Comparison of ENCODE assay signal across 8 mouse cellular contexts in the genomic region with DNA sequence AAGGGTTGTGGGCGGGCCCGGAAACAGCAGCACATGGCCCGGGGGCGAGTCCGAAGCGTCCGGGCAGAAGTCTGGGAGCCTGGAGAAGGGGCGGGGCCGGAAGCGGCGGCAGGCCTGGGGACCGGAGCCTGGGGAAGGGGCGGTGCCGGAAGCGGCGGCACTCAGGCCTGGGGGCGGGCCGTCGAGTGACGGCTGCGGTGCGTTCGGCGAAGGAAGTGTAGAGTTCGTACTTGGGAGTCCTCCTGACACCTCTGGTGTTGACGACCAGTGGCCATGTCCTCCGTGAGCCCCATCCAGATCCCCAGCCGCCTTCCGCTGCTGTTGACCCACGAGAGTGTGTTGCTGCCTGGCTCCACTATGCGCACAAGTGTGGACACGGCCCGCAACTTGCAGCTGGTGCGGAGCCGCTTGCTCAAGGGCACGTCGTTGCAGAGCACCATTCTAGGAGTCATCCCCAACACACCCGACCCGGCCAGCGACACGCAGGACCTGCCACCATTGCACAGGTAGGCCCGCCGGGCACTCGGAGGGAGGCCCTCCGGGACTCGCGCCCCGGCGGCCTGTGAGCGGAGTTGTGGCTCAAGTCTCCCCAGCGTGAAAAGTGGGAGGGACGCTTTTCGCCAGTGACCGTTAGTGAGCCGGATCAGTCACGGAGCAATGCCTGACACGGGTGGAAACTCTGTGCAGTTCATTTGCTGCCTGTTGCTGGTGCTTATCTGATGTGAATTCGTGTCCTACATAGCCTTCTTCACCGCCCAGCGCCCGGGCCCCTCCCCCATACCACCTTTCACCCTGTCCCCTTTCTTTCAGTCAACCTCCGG. TPM values are rescaled to one million over a fixed set of nuclear protein-coding genes. Genes with fewer than 3 reads are reported as not detected.
A peak's percentile ranks its signal among the peaks of the same experiment; 100 is the strongest.
DNase-seq lines count a peak whose midpoint lies in the region; ATAC-seq and TF ChIP-seq lines count a peak whose summit lies in the region.

A gene (plus strand): TSS at position 133 of the 821 bp plus-strand sequence.

- ATAC-seq in hematopoietic stem cell, adult 5-6 weeks (replicated peaks in 1 of 2; ENCODE audit: insufficient read depth in 1 of 2, low FRiP score in 2 of 2, low TSS enrichment in 1 of 2, low read depth in 1 of 2, poor library complexity in 2 of 2, severe bottlenecking in 2 of 2): peak; percentile 94
- peak; percentile 100 for ATAC-seq in lung, embryonic 16.5 days (ENCODE audit: low read depth)

- H3K4me2 ChIP-seq in lung, embryonic 16.5 days (ENCODE audit: low read depth, low read length): peak within 1 kb of the TSS; percentile 72

- TF ChIP-seq RAD21 in MEL (IDR thresholded peaks at IDR 0.05; ENCODE audit: low read depth, low read length): no peak

- TF ChIP-seq CTCF in MEL (IDR thresholded peaks at IDR 0.05 in 2 of 3, conservative IDR thresholded peaks at IDR 0.05 in 1 of 3; ENCODE audit: control insufficient read depth in 1 of 3, insufficient read depth in 1 of 3, low read depth in 2 of 3, low read length in 3 of 3, poor library complexity in 1 of 3, severe bottlenecking in 1 of 3): no peak
- TF ChIP-seq CTCF in cerebellum, adult 2 months (IDR thresholded peaks at IDR 0.05; ENCODE audit: borderline replicate concordance, insufficient read depth, low read depth, low read length): no peak

- peaks cover 3 to 7% of the 10 kb centered on the region in 2 experiments for H3K4me1 ChIP-seq in MEL (ENCODE audit: control insufficient read depth in 1 of 2, insufficient read depth in 2 of 2, low read length in 2 of 2)
- H3K4me1 ChIP-seq in cerebellum, adult 2 months (ENCODE audit: control insufficient read depth, insufficient read depth, low read length): no peaks in the 10 kb centered on the region; the same call in 1 of the 2 replicates
- H3K4me1 ChIP-seq in lung, embryonic 16.5 days (replicated peaks; ENCODE audit: control insufficient read depth, insufficient read depth, low read length): peaks cover 9% of the 10 kb centered on the region

- TF ChIP-seq EP300 in MEL (IDR thresholded peaks at IDR 0.05; ENCODE audit: low read depth in 1 of 2, low read length in 2 of 2): 0 out of 4 replicates have a peak, but pooled peaks of 1 of the 2 experiments have one; percentile 15

- WGBS in cerebellum, adult 2 months: under 1% methylated on average over 61 of the region's 62 CpGs
- WGBS in lung, embryonic 16.5 days: under 1% methylated on average over 62 of the region's 62 CpGs

- H3K36me3 ChIP-seq in MEL (ENCODE audit: control insufficient read depth in 1 of 2, insufficient read depth in 2 of 2, low read length in 2 of 2): peaks cover 0 to 16% of the 10 kb centered on the region in 2 experiments; a peak in 2 of 4 replicates
- H3K36me3 ChIP-seq in lung, embryonic 16.5 days (ENCODE audit: control insufficient read depth, insufficient read depth, low read length): no peaks in the 10 kb centered on the region

- DNase-seq in MEL (ENCODE audit: low read depth, low spot score): peak; percentile 98
- DNase-seq in cerebellum, adult 2 months: peak; percentile 97 to 98
- peak; percentile 95 for DNase-seq in forelimb bud, embryonic 11.5 days (ENCODE audit: low read depth, low spot score)
- peak; percentile 79 for DNase-seq in layer of hippocampus, adult 9-10 months (ENCODE audit: low spot score)
- DNase-seq in ovary, postnatal 10 days (ENCODE audit: low spot score): peak; percentile 84
- DNase-seq in thymus, postnatal 10 days (ENCODE audit: low spot score in 2 of 2): peak; percentile 96

- no peaks in the 10 kb centered on the region for H3K27me3 ChIP-seq in MEL (ENCODE audit: control insufficient read depth in 1 of 2, insufficient read depth in 2 of 2, low read length in 2 of 2)
- H3K27me3 ChIP-seq in cerebellum, adult 2 months (ENCODE audit: control insufficient read depth, insufficient read depth, low read length): no peaks in the 10 kb centered on the region
- H3K27me3 ChIP-seq in lung, embryonic 16.5 days (ENCODE audit: control insufficient read depth, insufficient read depth, low read depth, low read length): no peaks in the 10 kb centered on the region

- peak; percentile 71 to 79 for TF ChIP-seq POLR2A in MEL (IDR thresholded peaks at IDR 0.05; ENCODE audit: control insufficient read depth in 1 of 2, insufficient read depth in 1 of 2, low read depth in 1 of 2, low read length in 2 of 2, poor library complexity in 1 of 2)
- peak; percentile 65; the same call in 1 of the 2 replicates for TF ChIP-seq POLR2A in cerebellum, adult 2 months (IDR thresholded peaks at IDR 0.05; ENCODE audit: borderline replicate concordance, insufficient read depth, low read length)

- H3K27ac ChIP-seq in MEL (ENCODE audit: control insufficient read depth, low read depth, low read length): peak within 1 kb of the TSS; percentile 88
- peak within 1 kb of the TSS; percentile 73 for H3K27ac ChIP-seq in cerebellum, adult 2 months (ENCODE audit: insufficient read depth, low read length)
- H3K27ac ChIP-seq in lung, embryonic 16.5 days (ENCODE audit: low read length): peak within 1 kb of the TSS; percentile 68

- no peaks in the 10 kb centered on the region for H3K9me3 ChIP-seq in MEL (replicated peaks; ENCODE audit: insufficient read depth, low read length)
- H3K9me3 ChIP-seq in lung, embryonic 16.5 days (ENCODE audit: control insufficient read depth, low read length): no peaks in the 10 kb centered on the region

- H3K4me3 ChIP-seq in MEL (ENCODE audit: control insufficient read depth in 1 of 2, insufficient read depth in 1 of 2, low read depth in 2 of 2, low read length in 2 of 2): peak within 1 kb of the TSS; percentile 89 to 98
- peak within 1 kb of the TSS; percentile 84 for H3K4me3 ChIP-seq in cerebellum, adult 2 months (replicated peaks; ENCODE audit: insufficient read depth, low read depth, low read length)
- H3K4me3 ChIP-seq in lung, embryonic 16.5 days (ENCODE audit: low read length): peak within 1 kb of the TSS; percentile 96

- peak within 1 kb of the TSS; percentile 84 for H3K9ac ChIP-seq in MEL (ENCODE audit: control insufficient read depth, low read depth, low read length, poor library complexity, severe bottlenecking)
- peak within 1 kb of the TSS; percentile 82 for H3K9ac ChIP-seq in lung, embryonic 16.5 days (ENCODE audit: low read length)

- H3K79me2 ChIP-seq in MEL (ENCODE audit: control insufficient read depth, insufficient read depth, low read length, poor library complexity): peaks cover 20% of the 10 kb centered on the region

TF ChIP-seq in MEL, 35 proteins besides CTCF, POLR2A, EP300 and RAD21:
- TF ChIP-seq MYC (IDR thresholded peaks at IDR 0.05; ENCODE audit: low read depth, low read length) (0 out of 2 replicates have a peak, but pooled peaks have one; percentile 28), RCOR1 (IDR thresholded peaks at IDR 0.05; ENCODE audit: low read depth, low read length) (no peak), POLR2AphosphoS5 (IDR thresholded peaks at IDR 0.05; ENCODE audit: borderline replicate concordance, low read depth, low read length) (no peak), NRF1 (IDR thresholded peaks at IDR 0.05; ENCODE audit: insufficient read depth, low read depth, low read length, poor library complexity, severe bottlenecking) (no peak), MAFK (IDR thresholded peaks at IDR 0.05; ENCODE audit: borderline replicate concordance, low read depth, low read length) (no peak), JUND (IDR thresholded peaks at IDR 0.05; ENCODE audit: low read depth, low read length) (no peak), HCFC1 (IDR thresholded peaks at IDR 0.05; ENCODE audit: low read depth, low read length) (peak; percentile 81), ETS1 (IDR thresholded peaks at IDR 0.05; ENCODE audit: low read depth, low read length) (peak; percentile 72), NELFE (IDR thresholded peaks at IDR 0.05; ENCODE audit: low read depth, low read length) (peak; percentile 77), USF2 (IDR thresholded peaks at IDR 0.05; ENCODE audit: borderline replicate concordance in 1 of 2, insufficient read depth in 1 of 2, low read depth in 1 of 2, low read length in 2 of 2) (no peak), MAX (IDR thresholded peaks at IDR 0.05; ENCODE audit: low read length) (peak; percentile 75), USF1 (IDR thresholded peaks at IDR 0.05; ENCODE audit: low read depth, low read length) (peak; percentile 66), ZC3H11A (IDR thresholded peaks at IDR 0.05; ENCODE audit: low read depth, low read length) (no peak), GATA1 (IDR thresholded peaks at IDR 0.05; ENCODE audit: low read depth, low read length) (peak; percentile 78), E2F4 (IDR thresholded peaks at IDR 0.05; ENCODE audit: borderline replicate concordance, low read depth, low read length) (no peak), SIN3A (IDR thresholded peaks at IDR 0.05; ENCODE audit: low read length) (peak; percentile 62), POLR2AphosphoS2 (IDR thresholded peaks at IDR 0.05; ENCODE audit: low read length) (peak; percentile 54; the same call in 1 of the 2 replicates), TCF12 (IDR thresholded peaks at IDR 0.05; ENCODE audit: low read depth, low read length) (peak; percentile 5; the same call in 1 of the 2 replicates), ZNF384 (IDR thresholded peaks at IDR 0.05; ENCODE audit: low read depth, low read length) (no peak), TBP (IDR thresholded peaks at IDR 0.05; ENCODE audit: low read depth, low read length) (no peak; the same call in 1 of the 2 replicates), MXI1 (IDR thresholded peaks at IDR 0.05; ENCODE audit: low read depth, low read length) (peak; percentile 67; the same call in 1 of the 2 replicates), ELF1 (IDR thresholded peaks at IDR 0.05; ENCODE audit: low read depth, low read length) (peak; percentile 96), MAZ (IDR thresholded peaks at IDR 0.05; ENCODE audit: low read depth, low read length) (peak; percentile 85; the same call in 1 of the 2 replicates)
TF ChIP-seq in MEL: peak in this region for 13.

RNA-seq across cellular contexts. Expression of the gene that starts here (rescaled TPM):
- total RNA-seq in MEL (2012; rRNA removed): 26.6 and 27.2 TPM in 2 replicates
- 10 to 100 TPM in 1 of 2 experiments, not detected in 1; 31.2 TPM for polyA plus RNA-seq in MEL (2012; ENCODE audit: insufficient read depth in 1 of 2, insufficient read length in 2 of 2, low read depth in 1 of 2, low replicate concordance in 2 of 2, missing spikeins in 1 of 2)
- 69.5 and 72.6 TPM in 2 replicates for polyA plus RNA-seq in cerebellum, adult 2 months (2012; rRNA removed)
- total RNA-seq in hematopoietic stem cell, adult 5-6 weeks (2017): 90.2 and 95.2 TPM in 2 replicates
- 56.1 and 58.0 TPM in 2 replicates for polyA plus RNA-seq in lung, embryonic 16.5 days (2015; fragmentation: Nextera tagmentation; extraction: Ambion mirVana)

Comparison
In these comparisons a context has a peak if more than half of its experiments do, and no peak if none do; other contexts are left out.
1. Peak in every context shown above with its lines: DNase-seq, ATAC-seq, H3K4me3 ChIP-seq and H3K27ac ChIP-seq.